Mouse (Mus musculus): ENCODE data around the gene Polr3e.

GRCm38 (mm10) chr7:120969221-120969620, 51.7 kb downstream of the Polr3e start:
- TF ChIP-seq USF1 (IDR thresholded peaks at IDR 0.05; ENCODE audit: low read depth), result no peak
- TF ChIP-seq CEBPB (IDR thresholded peaks at IDR 0.05; ENCODE audit: insufficient read depth, poor library complexity, severe bottlenecking), result no peak
- no peak for TF ChIP-seq TCF3 (IDR thresholded peaks at IDR 0.05; ENCODE audit: insufficient read length, low read depth)
- TF ChIP-seq POLR2AphosphoS2 (IDR thresholded peaks at IDR 0.05; ENCODE audit: insufficient read length, low read depth), result no peak
- TF ChIP-seq MAX (IDR thresholded peaks at IDR 0.05; ENCODE audit: low read depth), result no peak
- no peak for TF ChIP-seq REST (IDR thresholded peaks at IDR 0.05; ENCODE audit: insufficient read depth, insufficient read length)
- no peak for TF ChIP-seq POLR2A (IDR thresholded peaks at IDR 0.05; ENCODE audit: insufficient read length, low read depth)
- TF ChIP-seq E2F4 (IDR thresholded peaks at IDR 0.05; ENCODE audit: insufficient read depth), result no peak
- no peak for TF ChIP-seq MYOG (IDR thresholded peaks at IDR 0.05; ENCODE audit: control insufficient read depth in 1 of 3, insufficient read depth in 1 of 3, insufficient read length in 2 of 3, low read depth in 2 of 3)
- TF ChIP-seq SRF (IDR thresholded peaks at IDR 0.05; ENCODE audit: control insufficient read depth, insufficient read length, low read depth), result no peak
- TF ChIP-seq MYOD1 (IDR thresholded peaks at IDR 0.05; ENCODE audit: control insufficient read depth in 1 of 3, insufficient read length in 2 of 3, low read depth in 2 of 3), result no peak
